Mouse (Mus musculus): ENCODE results near the gene Cav3.

DNA sequence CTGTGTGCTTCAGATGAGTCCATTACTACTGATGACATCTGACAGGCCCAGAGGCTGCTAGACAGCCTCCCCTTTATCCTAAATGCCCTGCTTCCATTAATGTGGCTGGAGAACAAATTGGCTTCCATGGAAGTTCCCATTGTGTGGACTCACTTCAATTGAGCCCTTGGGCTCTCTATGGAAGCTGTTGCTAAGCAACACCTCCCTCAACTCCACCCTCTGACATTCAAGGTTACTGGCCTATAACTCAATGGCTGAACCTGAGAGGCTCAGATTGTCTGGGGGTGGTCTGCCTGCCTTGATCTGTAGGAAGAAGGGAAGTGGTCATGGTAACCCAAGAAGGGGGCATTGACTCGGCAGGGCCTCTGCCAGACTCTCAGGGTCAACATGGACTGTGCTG lies 57.2 kb downstream of the Cav3 start:
- no peak for TF ChIP-seq CTCF (conservative IDR thresholded peaks at IDR 0.05; ENCODE audit: insufficient read depth, insufficient read length, low read depth, low read length)
- TF ChIP-seq POLR2A (IDR thresholded peaks at IDR 0.05; ENCODE audit: low read depth, low read length) = no peak

All from kidney, adult 2 months (tissue).